Mouse (Mus musculus): ENCODE measurements around the gene Atp1b3. TPM values are rescaled to one million over a fixed set of nuclear protein-coding genes. Genes with fewer than 3 reads are reported as not detected.
"Not testable (repeated sequence)": the region's sequence is repeated elsewhere in the genome, so short reads cannot be mapped to it uniquely, and the experiment has no call there.

Gene Atp1b3
- polyA plus RNA-seq, 1 experiment from 2014 or later = 138 TPM

DNA sequence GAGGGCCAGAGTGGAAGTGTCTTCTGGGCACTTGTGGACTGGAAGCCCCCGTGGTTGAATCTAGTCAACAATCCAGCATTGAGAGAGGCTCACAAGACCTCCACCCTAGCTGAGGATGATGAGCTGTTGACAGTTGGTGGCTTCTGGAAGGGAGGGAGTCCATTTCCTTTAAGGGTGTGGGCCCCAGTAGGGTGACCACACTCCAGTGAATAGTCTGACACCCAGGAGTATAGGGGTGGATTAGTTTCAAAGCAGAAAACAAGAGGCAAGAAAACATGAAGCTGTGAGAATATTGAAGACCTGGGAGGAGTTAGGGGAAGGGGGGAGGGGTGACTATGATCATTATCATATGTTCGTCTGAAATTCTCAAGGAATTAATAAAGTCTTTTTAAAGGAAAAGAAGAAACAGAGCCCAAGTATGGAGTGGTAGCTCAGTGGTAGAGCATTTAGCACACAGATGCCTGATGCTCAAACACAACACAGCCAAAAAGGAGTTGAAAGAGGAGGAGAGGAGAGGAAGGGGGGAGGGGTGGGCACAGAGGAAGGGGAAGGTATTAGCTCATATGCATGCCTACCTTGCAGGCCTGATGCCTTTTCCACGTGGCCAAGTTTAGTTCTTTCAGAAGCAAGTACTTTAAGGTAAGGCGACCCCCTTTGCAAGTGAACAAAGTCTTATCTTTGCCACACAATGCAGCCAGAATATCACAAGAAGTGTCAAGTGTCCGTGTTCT lies 5.6 kb upstream of the Atp1b3 start:
- Histone ChIP-seq H3K27ac (ENCODE audit: low read length) (no peak overlapping the region), H3K4me1 (replicated peaks; ENCODE audit: control insufficient read depth, insufficient read depth, low read length) (no peaks in the 10 kb centered on the region), H3K9ac (replicated peaks; ENCODE audit: low read depth, low read length) (no peak overlapping the region), H3K4me2 (ENCODE audit: low read length) (no peak overlapping the region), H3K36me3 (ENCODE audit: control insufficient read depth, insufficient read depth) (no peaks in the 10 kb centered on the region), H3K9me3 (ENCODE audit: control insufficient read depth, low read length) (no peaks in the 10 kb centered on the region), H3K27me3 (replicated peaks; ENCODE audit: control insufficient read depth, insufficient read depth, low read length) (no peaks in the 10 kb centered on the region), H3K4me3 (replicated peaks; ENCODE audit: low read length) (no peak overlapping the region)
- ATAC-seq = no peak
- WGBS = 64% methylated on average over 5 of the region's 5 CpGs

DNA sequence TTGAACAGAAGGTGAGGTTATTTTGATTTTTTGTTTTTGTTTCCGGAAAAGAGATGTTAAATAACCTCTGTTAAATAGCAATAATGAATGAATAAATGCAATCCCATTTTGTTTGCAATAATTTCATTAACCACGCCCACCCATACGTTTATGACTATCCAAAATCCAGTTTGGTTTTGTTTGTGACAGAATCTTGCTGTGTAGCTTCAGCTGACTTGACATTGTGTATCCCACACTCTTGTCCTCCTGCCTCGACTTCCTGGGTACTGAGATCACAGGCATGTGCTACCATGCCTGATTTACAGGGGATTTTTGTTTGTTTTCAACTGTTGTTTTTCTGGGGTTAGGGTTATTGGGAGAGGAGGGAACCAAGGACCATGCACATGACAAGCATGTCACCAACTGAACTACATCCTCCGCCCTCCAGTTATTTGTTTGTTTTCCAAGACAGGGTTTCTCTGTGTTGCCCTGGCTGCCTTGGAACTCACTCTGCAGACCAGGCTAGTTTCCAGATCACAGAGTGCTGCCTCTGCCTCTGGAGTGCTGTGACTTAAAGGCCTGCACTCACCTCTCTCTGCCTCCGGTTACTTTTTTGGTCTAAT lies 1.1 kb upstream of the Atp1b3 start:
- 73% methylated on average over 6 of the region's 6 CpGs for WGBS
- no peak overlapping the region for H3K4me2 ChIP-seq (ENCODE audit: low read length)
- no peak overlapping the region for H3K4me3 ChIP-seq (replicated peaks; ENCODE audit: low read length)
- H3K27ac ChIP-seq (ENCODE audit: low read length) = no peak overlapping the region
- no peaks in the 10 kb centered on the region for H3K9me3 ChIP-seq (ENCODE audit: control insufficient read depth, low read length)
- no peak for ATAC-seq
- H3K4me1 ChIP-seq (replicated peaks; ENCODE audit: control insufficient read depth, insufficient read depth, low read length) = peaks cover 15% of the 10 kb centered on the region
- no peak overlapping the region for H3K9ac ChIP-seq (replicated peaks; ENCODE audit: low read depth, low read length)
- H3K36me3 ChIP-seq (ENCODE audit: control insufficient read depth, insufficient read depth) = no peaks in the 10 kb centered on the region
- H3K27me3 ChIP-seq (replicated peaks; ENCODE audit: control insufficient read depth, insufficient read depth, low read length) = no peaks in the 10 kb centered on the region

DNA sequence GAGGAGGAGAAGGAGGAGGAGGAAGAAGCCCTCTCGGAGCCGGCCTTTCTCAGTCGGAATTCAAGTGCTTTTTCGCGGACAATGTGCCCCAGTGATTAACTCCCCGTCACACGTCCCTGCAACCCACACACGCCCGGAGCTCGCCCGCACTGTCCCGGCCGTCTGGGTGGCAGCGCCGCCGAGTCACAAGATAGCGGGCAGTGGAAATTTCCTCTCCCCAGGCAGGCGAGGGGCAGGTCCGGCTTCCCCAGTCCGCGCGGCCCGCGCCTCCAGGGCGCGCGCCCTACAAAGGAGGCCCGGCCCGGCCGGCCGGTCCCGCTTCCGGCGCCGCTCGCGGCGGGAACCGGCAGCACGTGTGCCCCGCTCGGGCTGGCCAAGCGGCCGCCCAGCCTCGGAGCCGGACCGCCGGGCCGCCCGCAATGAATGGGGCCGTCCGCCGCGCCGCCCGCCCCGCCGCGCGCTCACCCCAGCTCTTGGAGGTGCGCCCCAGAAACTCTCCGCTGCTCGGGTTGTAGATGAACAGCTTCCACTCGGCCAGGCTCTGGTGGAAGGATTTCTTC lies 581 bp downstream of the Atp1b3 start:
- H3K9ac ChIP-seq (replicated peaks; ENCODE audit: low read depth, low read length) = peak overlapping the region; percentile 91
- peak; percentile 66 for ATAC-seq
- peak overlapping the region; percentile 91 for H3K4me3 ChIP-seq (replicated peaks; ENCODE audit: low read length)
- H3K4me2 ChIP-seq (ENCODE audit: low read length) = peak overlapping the region; percentile 87
- H3K36me3 ChIP-seq (ENCODE audit: control insufficient read depth, insufficient read depth) = no peaks in the 10 kb centered on the region
- peaks cover 15% of the 10 kb centered on the region for H3K4me1 ChIP-seq (replicated peaks; ENCODE audit: control insufficient read depth, insufficient read depth, low read length)
- H3K27ac ChIP-seq (ENCODE audit: low read length) = peak overlapping the region; percentile 89
- no peaks in the 10 kb centered on the region for H3K9me3 ChIP-seq (ENCODE audit: control insufficient read depth, low read length)
- under 1% methylated on average over 62 of the region's 64 CpGs for WGBS
- H3K27me3 ChIP-seq (replicated peaks; ENCODE audit: control insufficient read depth, insufficient read depth, low read length) = no peaks in the 10 kb centered on the region

DNA sequence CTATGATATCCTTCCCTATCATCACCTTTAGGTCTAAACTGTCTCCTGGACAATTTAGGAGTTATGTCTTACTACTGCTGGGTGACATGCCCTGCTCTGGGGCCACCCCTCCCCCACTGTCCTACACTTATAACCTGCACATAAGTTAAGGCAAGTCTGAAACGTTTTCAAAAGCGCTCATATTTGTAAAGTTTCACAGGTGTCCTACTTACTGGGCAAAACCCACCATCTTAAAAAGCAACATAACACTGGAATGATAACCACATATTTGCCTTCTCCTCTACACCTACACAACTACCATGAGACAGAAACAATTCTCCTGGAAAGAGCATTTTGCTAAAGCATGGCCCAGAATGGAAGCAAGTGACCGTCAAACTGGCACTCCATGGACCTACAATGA lies 4.2 kb downstream of the Atp1b3 start:
- no peak for ATAC-seq
- Histone ChIP-seq H3K4me1 (replicated peaks; ENCODE audit: control insufficient read depth, insufficient read depth, low read length) (peaks cover 15% of the 10 kb centered on the region), H3K27me3 (replicated peaks; ENCODE audit: control insufficient read depth, insufficient read depth, low read length) (no peaks in the 10 kb centered on the region), H3K9ac (replicated peaks; ENCODE audit: low read depth, low read length) (no peak overlapping the region), H3K9me3 (ENCODE audit: control insufficient read depth, low read length) (no peaks in the 10 kb centered on the region), H3K4me2 (ENCODE audit: low read length) (no peak overlapping the region), H3K27ac (ENCODE audit: low read length) (no peak overlapping the region), H3K36me3 (ENCODE audit: control insufficient read depth, insufficient read depth) (no peaks in the 10 kb centered on the region), H3K4me3 (replicated peaks; ENCODE audit: low read length) (no peak overlapping the region)
- WGBS = 85% methylated on average over 3 of the region's 3 CpGs

DNA sequence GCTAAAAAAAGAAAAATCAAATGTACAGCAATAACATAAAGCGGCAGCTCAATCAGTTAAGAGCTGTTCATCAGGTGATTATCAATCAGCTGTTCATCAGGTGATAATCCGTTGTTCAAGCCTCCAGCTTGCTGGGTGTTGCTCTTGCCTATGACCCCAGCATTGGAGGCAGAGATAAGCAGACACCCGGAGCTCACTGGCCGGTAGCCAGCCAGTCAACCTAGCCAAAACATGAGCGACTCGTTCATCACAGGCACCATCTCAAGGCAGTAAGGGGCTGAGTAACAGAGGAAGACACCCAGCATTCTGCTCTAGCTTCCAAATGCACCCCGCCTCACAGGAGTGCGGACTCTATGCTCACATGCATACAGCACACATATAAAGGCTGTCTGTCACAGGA lies 10.4 kb downstream of the Atp1b3 start:
- WGBS = 66% methylated on average over 8 of the region's 8 CpGs
- no peak for ATAC-seq
- Histone ChIP-seq H3K27me3 (replicated peaks; ENCODE audit: control insufficient read depth, insufficient read depth, low read length) (no peaks in the 10 kb centered on the region), H3K4me2 (ENCODE audit: low read length) (no peak overlapping the region), H3K4me1 (replicated peaks; ENCODE audit: control insufficient read depth, insufficient read depth, low read length) (no peaks in the 10 kb centered on the region), H3K36me3 (ENCODE audit: control insufficient read depth, insufficient read depth) (no peaks in the 10 kb centered on the region), H3K27ac (ENCODE audit: low read length) (no peak overlapping the region), H3K4me3 (replicated peaks; ENCODE audit: low read length) (no peak overlapping the region), H3K9me3 (ENCODE audit: control insufficient read depth, low read length) (no peaks in the 10 kb centered on the region), H3K9ac (replicated peaks; ENCODE audit: low read depth, low read length) (no peak overlapping the region)

DNA sequence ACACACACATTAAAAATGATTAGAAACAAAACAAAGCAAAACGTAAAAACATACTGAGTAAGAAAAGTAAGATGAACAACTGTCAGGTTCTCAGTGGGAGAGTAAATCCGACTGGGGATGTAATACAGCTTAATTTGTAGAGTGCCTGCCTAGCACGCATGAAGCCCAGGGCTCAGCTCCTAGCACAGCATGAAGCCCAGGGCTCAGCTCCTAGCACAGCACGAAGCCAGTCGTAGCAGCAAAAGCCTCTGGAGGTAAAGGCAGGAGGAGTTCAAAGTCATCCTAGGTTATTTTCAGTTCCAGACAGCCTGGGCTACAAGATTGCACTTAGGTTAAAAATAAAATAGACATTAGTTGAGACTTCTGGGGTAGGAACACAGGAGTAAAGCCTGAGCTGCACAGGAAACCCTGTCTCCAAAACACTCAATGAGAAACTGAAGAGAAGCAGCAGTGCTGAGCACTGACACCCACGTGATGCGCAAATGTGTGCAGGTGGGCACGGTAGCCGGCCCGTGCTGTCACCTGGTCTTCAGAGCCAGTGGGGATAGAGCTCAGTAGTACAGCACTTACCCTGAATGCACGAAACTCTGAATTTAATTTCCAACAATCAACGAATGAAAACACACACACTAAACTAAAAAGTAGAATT lies 11.0 kb downstream of the Atp1b3 start:
- Histone ChIP-seq H3K4me2 (ENCODE audit: low read length) (no peak overlapping the region), H3K4me3 (replicated peaks; ENCODE audit: low read length) (no peak overlapping the region), H3K27ac (ENCODE audit: low read length) (no peak overlapping the region), H3K36me3 (ENCODE audit: control insufficient read depth, insufficient read depth) (no peaks in the 10 kb centered on the region), H3K4me1 (replicated peaks; ENCODE audit: control insufficient read depth, insufficient read depth, low read length) (no peaks in the 10 kb centered on the region), H3K27me3 (replicated peaks; ENCODE audit: control insufficient read depth, insufficient read depth, low read length) (no peaks in the 10 kb centered on the region), H3K9me3 (ENCODE audit: control insufficient read depth, low read length) (no peaks in the 10 kb centered on the region), H3K9ac (replicated peaks; ENCODE audit: low read depth, low read length) (no peak overlapping the region)
- no peak for ATAC-seq
- WGBS = 83% methylated on average over 12 of the region's 12 CpGs

DNA sequence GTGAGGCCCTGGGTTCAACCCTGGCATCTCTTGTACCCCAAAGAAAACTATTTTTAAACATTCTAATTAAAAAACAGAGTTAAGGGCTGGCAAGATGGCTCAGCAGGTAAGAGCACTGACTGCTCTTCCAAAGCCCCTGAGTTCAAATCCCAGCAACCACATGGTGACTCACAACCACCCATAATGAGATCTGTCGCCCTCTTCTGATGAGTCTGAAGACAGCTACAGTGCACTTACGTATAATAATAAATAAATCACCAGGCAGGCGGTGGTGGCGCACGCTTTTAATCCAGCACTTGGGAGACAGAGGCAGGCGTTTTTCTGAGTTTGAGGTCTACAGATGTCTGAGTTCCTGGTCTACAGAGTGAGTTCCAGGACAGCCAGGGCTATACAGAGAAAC lies 12.5 kb downstream of the Atp1b3 start:
- not testable (repeated sequence) for H3K9me3 ChIP-seq (ENCODE audit: control insufficient read depth, low read length); ATAC-seq; H3K27me3 ChIP-seq (replicated peaks; ENCODE audit: control insufficient read depth, insufficient read depth, low read length); H3K4me2 ChIP-seq (ENCODE audit: low read length); H3K27ac ChIP-seq (ENCODE audit: low read length); H3K9ac ChIP-seq (replicated peaks; ENCODE audit: low read depth, low read length); H3K4me1 ChIP-seq (replicated peaks; ENCODE audit: control insufficient read depth, insufficient read depth, low read length); H3K36me3 ChIP-seq (ENCODE audit: control insufficient read depth, insufficient read depth); H3K4me3 ChIP-seq (replicated peaks; ENCODE audit: low read length)
- 90% methylated on average over 6 of the region's 6 CpGs for WGBS

DNA sequence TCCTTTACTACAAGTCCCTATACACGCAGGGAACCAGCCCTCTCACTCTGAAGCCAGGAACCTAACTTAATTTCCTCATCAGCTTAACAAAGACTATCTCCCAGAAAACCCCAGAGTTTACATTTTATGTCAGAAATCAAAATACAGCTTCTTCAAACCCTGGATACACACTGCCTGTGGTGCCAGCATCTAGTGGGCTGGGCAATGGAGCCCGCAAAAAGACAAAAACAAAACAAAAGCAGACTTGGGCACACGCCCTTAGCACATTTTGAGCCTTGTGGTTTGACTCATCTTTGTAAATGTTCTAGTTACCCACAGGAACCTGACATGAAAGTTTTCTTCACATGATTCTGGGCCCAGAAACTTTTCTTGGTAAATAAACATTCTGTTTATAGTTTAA lies 13.8 kb downstream of the Atp1b3 start:
- Histone ChIP-seq H3K9ac (replicated peaks; ENCODE audit: low read depth, low read length) (no peak overlapping the region), H3K27me3 (replicated peaks; ENCODE audit: control insufficient read depth, insufficient read depth, low read length) (no peaks in the 10 kb centered on the region), H3K4me2 (ENCODE audit: low read length) (no peak overlapping the region), H3K4me1 (replicated peaks; ENCODE audit: control insufficient read depth, insufficient read depth, low read length) (no peaks in the 10 kb centered on the region), H3K36me3 (ENCODE audit: control insufficient read depth, insufficient read depth) (no peaks in the 10 kb centered on the region), H3K27ac (ENCODE audit: low read length) (no peak overlapping the region), H3K9me3 (ENCODE audit: control insufficient read depth, low read length) (no peaks in the 10 kb centered on the region), H3K4me3 (replicated peaks; ENCODE audit: low read length) (no peak overlapping the region)
- 58% methylated on average over 3 of the region's 3 CpGs for WGBS
- ATAC-seq = no peak

DNA sequence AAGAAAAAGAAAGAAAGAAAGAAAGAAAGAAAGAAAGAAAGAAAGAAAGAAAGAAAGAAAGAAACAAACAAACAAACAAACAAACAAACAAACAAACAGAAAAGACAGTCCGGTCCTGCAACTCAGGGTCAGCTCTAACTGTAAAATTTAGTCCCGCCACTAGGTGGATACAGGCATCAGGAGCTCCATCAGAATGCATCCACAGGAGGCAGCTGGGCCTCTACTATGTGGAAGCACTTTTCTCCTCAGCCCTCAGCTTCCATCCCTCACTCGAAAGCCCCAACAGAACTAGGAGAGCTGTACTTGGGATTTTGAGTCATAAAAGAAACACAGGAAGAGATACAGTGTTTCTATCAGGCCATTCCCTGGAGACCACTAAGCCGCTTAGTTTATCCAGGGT lies 14.2 kb downstream of the Atp1b3 start:
- H3K36me3 ChIP-seq (ENCODE audit: control insufficient read depth, insufficient read depth) = no peaks in the 10 kb centered on the region
- no peaks in the 10 kb centered on the region for H3K9me3 ChIP-seq (ENCODE audit: control insufficient read depth, low read length)
- no peak for ATAC-seq
- H3K27me3 ChIP-seq (replicated peaks; ENCODE audit: control insufficient read depth, insufficient read depth, low read length) = no peaks in the 10 kb centered on the region
- H3K4me1 ChIP-seq (replicated peaks; ENCODE audit: control insufficient read depth, insufficient read depth, low read length) = no peaks in the 10 kb centered on the region
- no peak overlapping the region for H3K27ac ChIP-seq (ENCODE audit: low read length)
- WGBS = 50% methylated on average over 4 of the region's 4 CpGs
- no peak overlapping the region for H3K9ac ChIP-seq (replicated peaks; ENCODE audit: low read depth, low read length)
- H3K4me2 ChIP-seq (ENCODE audit: low read length) = no peak overlapping the region
- H3K4me3 ChIP-seq (replicated peaks; ENCODE audit: low read length) = no peak overlapping the region
